ENCODE assay signal across 11 mouse cellular contexts in genomic region chr5:120534071-120534685, GRCm38 (mm10). TPM values are rescaled to one million over a fixed set of nuclear protein-coding genes. Genes with fewer than 3 reads are reported as not detected.
DNase-seq lines count a peak whose midpoint lies in the region; ATAC-seq lines count a peak whose summit lies in the region.
"Had no signal": no experiment of that assay in that cellular context is flagged by ENCODE, and none has a peak within 500 bp of the region (broad histone marks: within the 10 kb centered on the region; RNA-seq: fewer than 3 reads in every experiment).

No protein-coding gene starts in this region.

- H3K9me3 ChIP-seq in lung, embryonic 16.5 days (ENCODE audit: control insufficient read depth, low read length): no peaks in the 10 kb centered on the region
- H3K9me3 ChIP-seq in forebrain, embryonic 16.5 days (ENCODE audit: control insufficient read depth, low read length): no peaks in the 10 kb centered on the region
- no peaks in the 10 kb centered on the region for H3K9me3 ChIP-seq in limb, embryonic 13.5 days
- H3K9me3 ChIP-seq in stomach, embryonic 16.5 days (replicated peaks; ENCODE audit: control insufficient read depth, low read length): no peaks in the 10 kb centered on the region
- H3K9me3 ChIP-seq: G1E had no signal

- peaks cover 22% of the 10 kb centered on the region for H3K4me1 ChIP-seq in lung, embryonic 16.5 days (replicated peaks; ENCODE audit: control insufficient read depth, insufficient read depth, low read length)
- peaks cover 26% of the 10 kb centered on the region for H3K4me1 ChIP-seq in forebrain, embryonic 16.5 days (replicated peaks; ENCODE audit: control insufficient read depth, insufficient read depth, low read length)
- peaks cover 43% of the 10 kb centered on the region for H3K4me1 ChIP-seq in limb, embryonic 13.5 days
- H3K4me1 ChIP-seq in stomach, embryonic 16.5 days (ENCODE audit: control insufficient read depth, insufficient read depth, low read length): peaks cover 11% of the 10 kb centered on the region; the same call in 1 of the 2 replicates

- H3K36me3 ChIP-seq in lung, embryonic 16.5 days (ENCODE audit: control insufficient read depth, insufficient read depth, low read length): peaks cover 7% of the 10 kb centered on the region
- H3K36me3 ChIP-seq in forebrain, embryonic 16.5 days (ENCODE audit: control insufficient read depth, insufficient read depth): no peaks in the 10 kb centered on the region
- H3K36me3 ChIP-seq in limb, embryonic 13.5 days: peaks cover 21% of the 10 kb centered on the region
- H3K36me3 ChIP-seq in stomach, embryonic 16.5 days (ENCODE audit: control insufficient read depth, insufficient read depth, low read length): peaks cover 3% of the 10 kb centered on the region; the same call in 1 of the 2 replicates

- H3K27me3 ChIP-seq in lung, embryonic 16.5 days (ENCODE audit: control insufficient read depth, insufficient read depth, low read depth, low read length): no peaks in the 10 kb centered on the region
- H3K27me3 ChIP-seq in forebrain, embryonic 16.5 days (replicated peaks; ENCODE audit: control insufficient read depth, insufficient read depth, low read length): no peaks in the 10 kb centered on the region
- no peaks in the 10 kb centered on the region for H3K27me3 ChIP-seq in limb, embryonic 13.5 days
- H3K27me3 ChIP-seq in stomach, embryonic 16.5 days (ENCODE audit: control insufficient read depth, insufficient read depth, low read length): no peaks in the 10 kb centered on the region

- DNase-seq in lung, adult 18-20 months: no peak
- no peak for DNase-seq in urinary bladder, adult 2 months (ENCODE audit: low spot score)
- DNase-seq: spleen, adult 18-20 months had no signal

- H3K4me2 ChIP-seq in lung, embryonic 16.5 days (ENCODE audit: low read depth, low read length): no peak overlapping the region
- H3K4me2 ChIP-seq in forebrain, embryonic 16.5 days (ENCODE audit: low read length): no peak overlapping the region
- peak overlapping the region; percentile 2 for H3K4me2 ChIP-seq in limb, embryonic 13.5 days (replicated peaks)
- H3K4me2 ChIP-seq in stomach, embryonic 16.5 days (ENCODE audit: low read depth, low read length): no peak overlapping the region
- H3K4me2 ChIP-seq: heart, embryonic 11.5 days; liver, embryonic 11.5 days had no signal

- ATAC-seq in lung, embryonic 16.5 days (ENCODE audit: low read depth): peak; percentile 6; the same call in 1 of the 2 replicates
- peak; percentile 52 for ATAC-seq in forebrain, embryonic 16.5 days
- peak; percentile 30 for ATAC-seq in limb, embryonic 13.5 days (ENCODE audit: low FRiP score, low read depth)
- ATAC-seq in stomach, embryonic 16.5 days (ENCODE audit: insufficient read depth, low FRiP score): peak; percentile 12; the same call in 1 of the 2 replicates
- ATAC-seq in CD4-positive, CD25-positive, alpha-beta regulatory T cell, adult 4 months: no peak

- peak overlapping the region; percentile 47; the same call in 1 of the 2 replicates for H3K9ac ChIP-seq in lung, embryonic 16.5 days (ENCODE audit: low read length)
- H3K9ac ChIP-seq in forebrain, embryonic 16.5 days (replicated peaks; ENCODE audit: low read depth, low read length): 0 out of 2 replicates have a peak overlapping the region, but pooled peaks have one; percentile 19
- no peak overlapping the region; the same call in 1 of the 2 replicates for H3K9ac ChIP-seq in limb, embryonic 13.5 days
- H3K9ac ChIP-seq in stomach, embryonic 16.5 days (ENCODE audit: low read length): peak overlapping the region; percentile 48; the same call in 1 of the 2 replicates

- H3K27ac ChIP-seq in lung, embryonic 16.5 days (ENCODE audit: low read length): peak overlapping the region; percentile 80
- peak overlapping the region; percentile 66 for H3K27ac ChIP-seq in forebrain, embryonic 16.5 days (ENCODE audit: low read length)
- H3K27ac ChIP-seq in limb, embryonic 13.5 days: peak overlapping the region; percentile 66
- H3K27ac ChIP-seq in stomach, embryonic 16.5 days (ENCODE audit: low read length): 0 out of 2 replicates have a peak overlapping the region, but pooled peaks have one; percentile 16

- H3K4me3 ChIP-seq in lung, embryonic 16.5 days (ENCODE audit: low read length): no peak overlapping the region
- H3K4me3 ChIP-seq in forebrain, embryonic 16.5 days (replicated peaks; ENCODE audit: low read length): no peak overlapping the region
- H3K4me3 ChIP-seq in limb, embryonic 13.5 days: no peak overlapping the region
- no peak overlapping the region for H3K4me3 ChIP-seq in stomach, embryonic 16.5 days (replicated peaks; ENCODE audit: low read length)

- 67% methylated on average over 15 of the region's 15 CpGs for whole genome bisulfite sequencing in lung, embryonic 16.5 days
- 37% methylated on average over 15 of the region's 15 CpGs for WGBS in forebrain, embryonic 16.5 days
- 13% methylated on average over 15 of the region's 15 CpGs for WGBS in limb, embryonic 13.5 days
- WGBS in stomach, embryonic 16.5 days: 74% methylated on average over 15 of the region's 15 CpGs

RNA-seq across cellular contexts. Expression of gene Slc8b1, which starts 23.2 kb away (rescaled TPM):
- 8.5 and 8.6 TPM in 2 replicates for polyA plus RNA-seq in lung, embryonic 16.5 days (2015; fragmentation: Nextera tagmentation; extraction: Ambion mirVana)
- polyA plus RNA-seq in forebrain, embryonic 16.5 days (2015; fragmentation: Nextera tagmentation; extraction: Ambion mirVana): 1.9 and 2.0 TPM in 2 replicates
- 6.1 and 6.9 TPM in 2 replicates for polyA plus RNA-seq in limb, embryonic 13.5 days (2015; fragmentation: Nextera tagmentation; extraction: Ambion mirVana)
- 8.6 and 9.2 TPM in 2 replicates for polyA plus RNA-seq in stomach, embryonic 16.5 days (2015; fragmentation: Nextera tagmentation; extraction: Ambion mirVana)
- 28.8 and 30.9 TPM in 2 replicates for polyA plus RNA-seq in urinary bladder, adult 2 months (2012; rRNA removed)
- 10 to 100 TPM in 1 of 2 experiments, 1 to 10 TPM in 1; 6.4 to 11.7 TPM for polyA plus RNA-seq in CD4-positive, CD25-positive, alpha-beta regulatory T cell, adult 4 months (2017; shearing (Covaris generic))

RNA-seq across cellular contexts. Expression of gene Plbd2, which starts 30.8 kb away (rescaled TPM):
- 48.8 and 50.5 TPM in 2 replicates for polyA plus RNA-seq in lung, embryonic 16.5 days (2015; fragmentation: Nextera tagmentation; extraction: Ambion mirVana)
- 22.9 and 24.6 TPM in 2 replicates for polyA plus RNA-seq in forebrain, embryonic 16.5 days (2015; fragmentation: Nextera tagmentation; extraction: Ambion mirVana)
- polyA plus RNA-seq in limb, embryonic 13.5 days (2015; fragmentation: Nextera tagmentation; extraction: Ambion mirVana): 55.9 and 58.8 TPM in 2 replicates
- 37.1 and 40.3 TPM in 2 replicates for polyA plus RNA-seq in stomach, embryonic 16.5 days (2015; fragmentation: Nextera tagmentation; extraction: Ambion mirVana)
- 29.2 and 38.3 TPM in 2 replicates for polyA plus RNA-seq in urinary bladder, adult 2 months (2012; rRNA removed)
- 1 to 10 TPM; 4.5 to 5.1 TPM for polyA plus RNA-seq in CD4-positive, CD25-positive, alpha-beta regulatory T cell, adult 4 months (2017; shearing (Covaris generic))

RNA-seq across cellular contexts. Expression of gene Tpcn1, which starts 54.3 kb away (rescaled TPM):
- polyA plus RNA-seq in lung, embryonic 16.5 days (2015; fragmentation: Nextera tagmentation; extraction: Ambion mirVana): 17.8 and 18.0 TPM in 2 replicates
- 15.4 and 18.3 TPM in 2 replicates for polyA plus RNA-seq in forebrain, embryonic 16.5 days (2015; fragmentation: Nextera tagmentation; extraction: Ambion mirVana)
- 23.7 and 24.0 TPM in 2 replicates for polyA plus RNA-seq in limb, embryonic 13.5 days (2015; fragmentation: Nextera tagmentation; extraction: Ambion mirVana)
- 21.5 and 23.8 TPM in 2 replicates for polyA plus RNA-seq in stomach, embryonic 16.5 days (2015; fragmentation: Nextera tagmentation; extraction: Ambion mirVana)
- polyA plus RNA-seq in urinary bladder, adult 2 months (2012; rRNA removed): 38.6 and 55.0 TPM in 2 replicates
- 10 to 100 TPM; 14.7 to 17.4 TPM for polyA plus RNA-seq in CD4-positive, CD25-positive, alpha-beta regulatory T cell, adult 4 months (2017; shearing (Covaris generic))

RNA-seq across cellular contexts. Expression of gene Iqcd, which starts 54.6 kb away (rescaled TPM):
- polyA plus RNA-seq in lung, embryonic 16.5 days (2015; fragmentation: Nextera tagmentation; extraction: Ambion mirVana): 1.2 and 1.9 TPM in 2 replicates
- 0.98 and 1.0 TPM in 2 replicates for polyA plus RNA-seq in forebrain, embryonic 16.5 days (2015; fragmentation: Nextera tagmentation; extraction: Ambion mirVana)
- 0.68 and 0.69 TPM in 2 replicates for polyA plus RNA-seq in limb, embryonic 13.5 days (2015; fragmentation: Nextera tagmentation; extraction: Ambion mirVana)
- polyA plus RNA-seq in stomach, embryonic 16.5 days (2015; fragmentation: Nextera tagmentation; extraction: Ambion mirVana): 0.34 and 0.67 TPM in 2 replicates
- 1.6 and 1.8 TPM in 2 replicates for polyA plus RNA-seq in urinary bladder, adult 2 months (2012; rRNA removed)
- 1 to 10 TPM in 1 of 2 experiments, under 1 TPM in 1; 0.40 to 1.1 TPM for polyA plus RNA-seq in CD4-positive, CD25-positive, alpha-beta regulatory T cell, adult 4 months (2017; shearing (Covaris generic))

RNA-seq across cellular contexts. Expression of gene Sds, which starts 57.9 kb away (rescaled TPM):
- polyA plus RNA-seq in lung, embryonic 16.5 days (2015; fragmentation: Nextera tagmentation; extraction: Ambion mirVana): 0.26 TPM in 1 of 2 replicates, not detected in the other
- polyA plus RNA-seq in forebrain, embryonic 16.5 days (2015; fragmentation: Nextera tagmentation; extraction: Ambion mirVana): not detected in 2 replicates
- not detected in 2 replicates for polyA plus RNA-seq in limb, embryonic 13.5 days (2015; fragmentation: Nextera tagmentation; extraction: Ambion mirVana)
- polyA plus RNA-seq in stomach, embryonic 16.5 days (2015; fragmentation: Nextera tagmentation; extraction: Ambion mirVana): 0.18 and 0.70 TPM in 2 replicates
- not detected in 2 replicates for polyA plus RNA-seq in urinary bladder, adult 2 months (2012; rRNA removed)
- polyA plus RNA-seq in CD4-positive, CD25-positive, alpha-beta regulatory T cell, adult 4 months (2017; shearing (Covaris generic)): not detected
- polyA plus RNA-seq: G1E; heart, embryonic 11.5 days; liver, embryonic 11.5 days had no signal

Comparison
In these comparisons a context has a peak if more than half of its experiments do, and no peak if none do; other contexts are left out.
1. H3K27ac ChIP-seq: peak in every context shown above with its lines; median percentile 80 in lung, embryonic 16.5 days; 66 in forebrain, embryonic 16.5 days; 66 in limb, embryonic 13.5 days; 16 in stomach, embryonic 16.5 days.